Mouse (Mus musculus) limb, embryonic 14.5 days (tissue): Measurements from ENCODE around the gene Klf1. TPM values are rescaled to one million over a fixed set of nuclear protein-coding genes. Genes with fewer than 3 reads are reported as not detected.

Experiments
- ATAC-seq: fragments of 200-750 bp; cut with Nextera tagmentation; 2 replicates; pipeline ENCODE4 v1.8.0; 2017; ENCODE audit warnings: low read depth, moderate number of reproducible peaks, moderate TSS enrichment; ENCODE audit not compliant: low FRiP score
- DNase-seq: peaks from one replicate; pipeline ENCODE4 v3.0.0-alpha.2; 2015; ENCODE audit warnings: low spot score
- H3K27ac ChIP-seq: fragments of 300-500 bp; sonication (generic); replicated peaks from 2 replicates; pipeline ENCODE4 v1.5.1; 2014; ENCODE audit warnings: low read depth, mild to moderate bottlenecking, low read length, moderate library complexity, mixed read lengths
- H3K27me3 ChIP-seq: fragments of 300-500 bp; sonication (generic); 2 replicates; pipeline ENCODE4 v1.6.1; 2014; ENCODE audit warnings: low read length, mixed read lengths; ENCODE audit not compliant: control insufficient read depth, insufficient read depth
- H3K36me3 ChIP-seq: fragments of 300-500 bp; sonication (generic); 2 replicates; pipeline ENCODE4 v1.6.1; 2014; ENCODE audit warnings: mild to moderate bottlenecking, low read length, moderate library complexity, mixed read lengths; ENCODE audit not compliant: control insufficient read depth, insufficient read depth
- H3K4me1 ChIP-seq: fragments of 300-500 bp; sonication (generic); 2 replicates; pipeline ENCODE4 v1.6.1; 2014; ENCODE audit warnings: antibody characterized with exemption, low read length, mixed read lengths; ENCODE audit not compliant: control insufficient read depth, insufficient read depth
- H3K4me2 ChIP-seq: fragments of 300-500 bp; sonication (generic); replicated peaks from 2 replicates; pipeline ENCODE4 v1.6.1; 2014; ENCODE audit warnings: low read depth, mild to moderate bottlenecking, low read length, moderate library complexity; ENCODE audit not compliant: severe bottlenecking
- H3K4me3 ChIP-seq: fragments of 300-500 bp; sonication (generic); replicated peaks from 2 replicates; pipeline ENCODE4 v1.5.1; 2014; ENCODE audit warnings: low read length
- H3K9ac ChIP-seq: fragments of 300-500 bp; sonication (generic); 2 replicates; pipeline ENCODE4 v1.6.1; 2014; ENCODE audit warnings: mild to moderate bottlenecking, low read depth, low read length, moderate library complexity; ENCODE audit not compliant: severe bottlenecking
- H3K9me3 ChIP-seq: fragments of 300-500 bp; sonication (generic); 2 replicates; pipeline ENCODE4 v1.6.1; 2016; ENCODE audit warnings: low read length; ENCODE audit not compliant: control insufficient read depth
- POLR2A ChIP-seq: fragments of 200-500 bp; IDR thresholded peaks from 2 replicates; pipeline ENCODE4 v1.8.0; 2012; ENCODE audit warnings: inconsistent platforms, mild to moderate bottlenecking, moderate library complexity, borderline replicate concordance; ENCODE audit not compliant: insufficient read depth, insufficient read length; ENCODE audit errors: extremely low read depth
- WGBS: fragments of 180-500 bp; shearing (Covaris S2); extraction: QIAGEN DNeasy Blood & Tissue Kit; methylation state at CpG from one replicate; pipeline ENCODE4 v1.1.7; 2014; 5-methylcytosine and 5-hydroxymethylcytosine counted together
- polyA plus RNA-seq, 2 experiments: library from polyadenylated mRNA; depleted of rRNA in 1 of 2; stranded (reverse) in 1 of 2; unstranded in 1 of 2; fragments of >200 nt; fragmentation: Nextera tagmentation in 1 of 2; extraction: Ambion mirVana in 1 of 2; gene quantifications; 2 replicates each; pipeline versions ENCODE4 v1.2.1 to v1.2.3; 2012 to 2014

Klf1 gene
- polyA plus RNA-seq, 2 experiments, result 2.0 to 2.5 TPM

DNA sequence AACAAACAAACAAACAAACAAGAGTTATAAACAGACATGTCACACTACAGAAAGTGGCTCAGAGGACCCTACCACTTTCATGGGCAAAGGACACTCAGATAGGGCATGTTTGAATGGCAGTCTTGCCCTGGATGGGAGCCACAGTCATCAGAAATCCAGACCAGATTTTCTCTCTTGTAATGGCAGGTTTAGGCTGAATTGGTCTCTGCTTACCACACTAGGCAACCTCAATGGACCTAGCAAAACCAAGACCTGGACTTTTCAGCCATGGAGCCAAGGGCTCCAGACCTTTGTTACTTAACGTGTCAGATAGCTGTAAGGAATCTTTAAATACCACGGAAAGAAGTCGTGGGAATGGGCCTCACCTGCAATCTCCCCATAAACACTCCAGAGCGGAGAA lies 42.0 kb downstream of the Klf1 start:
- ATAC-seq, result no peak
- Histone ChIP-seq H3K4me2 (no peak overlapping the region), H3K4me3 (no peak overlapping the region), H3K27me3 (peaks cover 44% of the 10 kb centered on the region), H3K27ac (no peak overlapping the region), H3K9ac (no peak overlapping the region), H3K4me1 (peaks cover 6% of the 10 kb centered on the region; the same call in 1 of the 2 replicates), H3K36me3 (no peaks in the 10 kb centered on the region), H3K9me3 (no peaks in the 10 kb centered on the region)
- DNase-seq, result no peak
- TF ChIP-seq POLR2A, result no peak
- WGBS, result 22% methylated on average over 4 of the region's 4 CpGs

GRCm38 (mm10) chr8:84944478-84945160 lies 42.9 kb downstream of the Klf1 start:
- Histone ChIP-seq H3K4me3 (no peak overlapping the region), H3K27me3 (peaks cover 44% of the 10 kb centered on the region), H3K4me1 (peaks cover 6% of the 10 kb centered on the region; the same call in 1 of the 2 replicates), H3K9ac (no peak overlapping the region), H3K27ac (no peak overlapping the region), H3K9me3 (no peaks in the 10 kb centered on the region), H3K36me3 (no peaks in the 10 kb centered on the region), H3K4me2 (no peak overlapping the region)
- no peak for TF ChIP-seq POLR2A
- no peak for ATAC-seq
- peak; percentile 21 for DNase-seq
- WGBS, result 2% methylated on average over 26 of the region's 26 CpGs

GRCm38 (mm10) chr8:84945235-84945632 lies 43.5 kb downstream of the Klf1 start:
- H3K27ac ChIP-seq, result no peak overlapping the region
- H3K9ac ChIP-seq, result no peak overlapping the region
- peaks cover 48% of the 10 kb centered on the region for H3K27me3 ChIP-seq
- TF ChIP-seq POLR2A, result no peak
- no peak for ATAC-seq
- 0 out of 2 replicates have a peak overlapping the region, but pooled peaks have one; percentile 69 for H3K4me2 ChIP-seq
- H3K4me3 ChIP-seq, result no peak overlapping the region; the same call in 1 of the 2 replicates
- DNase-seq, result no peak
- WGBS, result 10% methylated on average over 11 of the region's 11 CpGs
- peaks cover 6% of the 10 kb centered on the region; the same call in 1 of the 2 replicates for H3K4me1 ChIP-seq
- no peaks in the 10 kb centered on the region for H3K36me3 ChIP-seq
- H3K9me3 ChIP-seq, result no peaks in the 10 kb centered on the region

GRCm38 (mm10) chr8:84945633-84946527 lies 44.2 kb downstream of the Klf1 start:
- Histone ChIP-seq H3K9ac (0 out of 2 replicates have a peak overlapping the region, but pooled peaks have one; percentile 21), H3K36me3 (no peaks in the 10 kb centered on the region), H3K27me3 (peaks cover 51% of the 10 kb centered on the region), H3K4me1 (peaks cover 6% of the 10 kb centered on the region; the same call in 1 of the 2 replicates), H3K9me3 (no peaks in the 10 kb centered on the region), H3K27ac (no peak overlapping the region), H3K4me2 (peak overlapping the region; percentile 69), H3K4me3 (peak overlapping the region; percentile 38)
- no peak for TF ChIP-seq POLR2A
- ATAC-seq (no peak), DNase-seq (no peak)
- under 1% methylated on average over 38 of the region's 67 CpGs for WGBS

- Histone ChIP-seq H3K9ac (0 out of 2 replicates have a peak within 1 kb of the TSS, but pooled peaks have one; percentile 21), H3K4me1 (peaks cover 6% of the 10 kb centered on the region; the same call in 1 of the 2 replicates), H3K27ac (no peak within 1 kb of the TSS), H3K27me3 (peaks cover 51% of the 10 kb centered on the region), H3K4me2 (peak within 1 kb of the TSS; percentile 69), H3K36me3 (no peaks in the 10 kb centered on the region), H3K9me3 (no peaks in the 10 kb centered on the region), H3K4me3 (peak within 1 kb of the TSS; percentile 38)
- TF ChIP-seq POLR2A, result no peak
- DNase-seq (no peak), ATAC-seq (no peak)
- WGBS, result 8% methylated on average over 17 of the region's 17 CpGs
These were observed 45.0 kb downstream of the Klf1 start, which contains the start of gene Rtbdn for GRCm38 (mm10) chr8:84946528-84947240. Gene Rtbdn, plus strand, starts transcription at chr8:84946991.
